Mouse (Mus musculus): ENCODE data around the gene Omp.

- TF ChIP-seq E2F4 (IDR thresholded peaks at IDR 0.05; ENCODE audit: insufficient read depth) (no peak), MAX (IDR thresholded peaks at IDR 0.05; ENCODE audit: low read depth) (no peak), POLR2A (IDR thresholded peaks at IDR 0.05; ENCODE audit: insufficient read length, low read depth) (no peak), USF1 (IDR thresholded peaks at IDR 0.05; ENCODE audit: low read depth) (no peak), POLR2AphosphoS2 (IDR thresholded peaks at IDR 0.05; ENCODE audit: insufficient read length, low read depth) (no peak), MYOD1 (IDR thresholded peaks at IDR 0.05; ENCODE audit: control insufficient read depth in 1 of 3, insufficient read length in 2 of 3, low read depth in 2 of 3) (no peak), CEBPB (IDR thresholded peaks at IDR 0.05; ENCODE audit: insufficient read depth, poor library complexity, severe bottlenecking) (no peak), TCF3 (IDR thresholded peaks at IDR 0.05; ENCODE audit: insufficient read length, low read depth) (no peak), TCF12 (IDR thresholded peaks at IDR 0.05; ENCODE audit: insufficient read depth, poor library complexity, severe bottlenecking) (no peak), MYOG (IDR thresholded peaks at IDR 0.05; ENCODE audit: control insufficient read depth in 1 of 3, insufficient read depth in 1 of 3, insufficient read length in 2 of 3, low read depth in 2 of 3) (no peak), REST (IDR thresholded peaks at IDR 0.05; ENCODE audit: insufficient read depth, insufficient read length) (no peak), SRF (IDR thresholded peaks at IDR 0.05; ENCODE audit: control insufficient read depth, insufficient read length, low read depth) (no peak)
These were observed 31.8 kb upstream of the Omp start for GRCm38 (mm10) chr7:98177071-98177485.

Measured in myocyte (in vitro differentiated cells).